Mouse (Mus musculus): ENCODE results near the gene Gadd45gip1. TPM values are rescaled to one million over a fixed set of nuclear protein-coding genes. Genes with fewer than 3 reads are reported as not detected.

The Gadd45gip1 gene
- polyA plus RNA-seq, 1 experiment from 2014 or later: 36.3 TPM

DNA sequence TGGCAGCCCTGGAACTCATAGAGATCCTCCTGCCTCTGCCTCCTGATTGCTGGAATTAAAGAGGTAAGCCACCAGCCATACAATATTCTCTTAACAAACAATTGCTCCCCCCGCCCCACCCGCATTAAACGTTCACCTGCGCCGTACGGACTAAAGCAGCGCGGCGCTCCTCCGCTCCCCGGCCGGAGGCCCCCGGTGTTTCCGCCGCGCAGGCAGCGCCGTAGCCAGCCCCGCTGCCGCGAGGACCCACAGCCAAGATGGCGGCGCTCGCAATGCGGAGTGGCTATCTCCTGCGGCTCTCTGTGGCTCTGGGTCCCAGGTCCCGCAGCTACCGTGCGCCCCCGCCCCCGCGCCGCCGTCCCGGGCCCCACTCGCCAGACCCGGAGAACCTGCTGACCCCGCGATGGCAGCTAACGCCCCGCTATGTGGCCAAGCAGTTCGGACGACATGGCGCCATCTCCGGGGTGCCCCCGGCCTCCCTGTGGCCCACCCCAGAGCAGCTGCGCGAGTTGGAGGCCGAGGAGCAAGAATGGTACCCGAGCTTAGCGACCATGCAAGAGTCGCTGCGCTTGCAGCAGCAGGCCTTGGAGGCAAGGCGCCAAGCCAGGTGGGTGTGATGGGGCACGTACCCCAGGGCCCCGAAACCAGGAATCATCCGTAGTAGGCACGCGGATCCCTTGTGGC is 854 bp downstream of the Gadd45gip1 start:
- peaks cover 32% of the 10 kb centered on the region for H3K36me3 ChIP-seq (ENCODE audit: control insufficient read depth, insufficient read depth)
- H3K27ac ChIP-seq (ENCODE audit: low read depth, low read length): peak overlapping the region; percentile 71
- no peaks in the 10 kb centered on the region for H3K4me1 ChIP-seq (replicated peaks; ENCODE audit: control insufficient read depth, insufficient read depth, low read length)
- no peaks in the 10 kb centered on the region for H3K9me3 ChIP-seq (ENCODE audit: control insufficient read depth)
- no peaks in the 10 kb centered on the region for H3K27me3 ChIP-seq (replicated peaks; ENCODE audit: control insufficient read depth, insufficient read depth, low read length)
- WGBS: 1% methylated on average over 57 of the region's 59 CpGs
- H3K9ac ChIP-seq (ENCODE audit: low read depth, low read length): peak overlapping the region; percentile 83
- H3K4me2 ChIP-seq (replicated peaks; ENCODE audit: low read depth): peak overlapping the region; percentile 87
- ATAC-seq: peak; percentile 76
- peak overlapping the region; percentile 93 for H3K4me3 ChIP-seq (ENCODE audit: low read depth, low read length)
- TF ChIP-seq CTCF (IDR thresholded peaks at IDR 0.05; ENCODE audit: low read depth): no peak

DNA sequence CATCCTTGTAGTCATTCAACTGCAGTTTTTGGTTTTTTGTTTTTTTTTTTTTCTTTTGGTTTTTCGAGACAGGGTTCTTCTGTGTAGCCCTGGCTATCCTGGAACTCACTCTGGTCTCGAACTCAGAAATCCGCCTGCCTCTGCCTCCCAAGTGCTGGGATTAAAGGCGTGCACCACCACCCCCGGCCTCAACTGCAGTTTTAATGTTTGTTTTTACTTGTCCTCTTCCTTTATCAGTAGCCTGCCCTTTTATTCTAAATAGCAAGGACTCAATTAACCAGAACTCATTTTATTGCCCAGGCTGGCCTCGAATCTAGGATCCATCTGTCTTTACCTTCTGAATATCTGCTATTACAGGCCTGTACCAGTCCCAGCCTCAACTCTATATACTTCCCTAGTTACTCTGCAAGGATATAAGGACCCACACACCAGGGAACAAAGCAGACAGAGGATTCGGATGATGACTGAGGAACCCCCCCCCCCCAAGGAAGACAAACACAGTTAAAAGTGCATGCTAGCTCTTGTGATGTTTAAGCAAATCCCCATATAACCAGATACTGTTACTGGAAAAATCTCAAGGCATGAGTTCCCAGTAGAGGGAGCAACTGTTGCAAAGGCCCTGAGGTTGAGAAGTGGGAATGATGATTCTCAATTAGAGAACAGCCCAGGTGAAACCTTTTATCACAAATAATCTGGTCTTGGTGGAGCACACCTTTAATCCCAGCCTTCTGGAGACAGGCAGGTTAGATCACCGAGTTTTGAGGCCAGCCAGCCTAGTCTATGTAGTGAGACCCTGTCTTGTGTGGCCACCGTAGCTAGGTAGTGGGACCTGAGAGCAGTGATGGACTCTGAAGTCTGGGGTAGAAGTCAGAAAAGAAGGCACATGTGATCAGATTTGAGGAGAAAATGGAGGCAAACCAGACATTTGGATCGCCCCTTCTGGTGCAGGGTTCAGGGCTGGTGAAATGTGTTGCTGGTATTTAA is 1.7 kb downstream of the Gadd45gip1 start:
- H3K4me3 ChIP-seq (ENCODE audit: low read depth, low read length): peak overlapping the region; percentile 93
- peaks cover 41% of the 10 kb centered on the region for H3K36me3 ChIP-seq (ENCODE audit: control insufficient read depth, insufficient read depth)
- peak overlapping the region; percentile 87 for H3K4me2 ChIP-seq (replicated peaks; ENCODE audit: low read depth)
- no peaks in the 10 kb centered on the region for H3K9me3 ChIP-seq (ENCODE audit: control insufficient read depth)
- no peaks in the 10 kb centered on the region for H3K4me1 ChIP-seq (replicated peaks; ENCODE audit: control insufficient read depth, insufficient read depth, low read length)
- no peak overlapping the region; the same call in 1 of the 2 replicates for H3K27ac ChIP-seq (ENCODE audit: low read depth, low read length)
- peak overlapping the region; percentile 83 for H3K9ac ChIP-seq (ENCODE audit: low read depth, low read length)
- WGBS: 40% methylated on average over 10 of the region's 10 CpGs
- no peak for ATAC-seq
- TF ChIP-seq CTCF (IDR thresholded peaks at IDR 0.05; ENCODE audit: low read depth): peak; percentile 49
- no peaks in the 10 kb centered on the region for H3K27me3 ChIP-seq (replicated peaks; ENCODE audit: control insufficient read depth, insufficient read depth, low read length)

DNA sequence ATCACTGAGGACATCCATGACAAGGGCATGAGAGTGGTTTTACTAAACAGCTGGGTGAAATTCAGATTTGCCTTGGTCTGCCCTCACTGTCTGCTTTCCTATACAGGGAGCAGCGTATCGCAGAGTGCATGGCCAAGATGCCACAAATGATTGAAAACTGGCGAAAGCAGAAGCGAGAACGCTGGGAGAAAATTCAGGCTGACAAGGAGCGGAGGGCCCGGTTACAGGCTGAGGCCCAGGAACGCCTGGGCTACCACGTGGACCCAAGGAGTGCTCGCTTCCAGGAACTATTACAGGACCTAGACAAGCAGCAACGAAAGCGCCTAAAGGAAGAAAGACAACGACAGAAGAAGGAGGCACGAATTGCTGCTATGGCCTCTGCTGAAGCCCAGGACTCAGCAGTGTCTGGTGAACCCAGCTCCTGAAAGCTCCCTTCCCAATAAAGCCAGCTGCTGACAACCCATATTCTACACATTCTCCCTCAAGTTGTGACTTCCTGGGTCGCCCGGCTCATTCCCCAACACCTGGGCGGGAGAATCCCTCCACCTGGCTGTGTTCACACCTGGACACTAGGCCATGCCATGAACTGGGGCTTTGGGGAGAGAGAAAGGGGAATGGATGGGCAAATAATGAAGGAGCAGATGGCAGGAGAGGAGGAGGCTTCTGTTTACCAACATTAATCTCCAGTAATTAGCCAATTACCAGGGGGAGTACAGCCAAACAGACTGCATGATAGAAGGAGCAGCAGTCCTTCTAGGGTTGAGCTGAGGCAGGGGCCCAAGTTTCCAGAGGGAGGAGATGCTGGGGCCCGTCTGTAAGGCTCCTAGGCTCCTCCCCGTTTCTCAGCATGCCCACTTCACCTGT is 2.9 kb downstream of the Gadd45gip1 start:
- no peak overlapping the region for H3K4me2 ChIP-seq (replicated peaks; ENCODE audit: low read depth)
- no peak for ATAC-seq
- no peak for TF ChIP-seq CTCF (IDR thresholded peaks at IDR 0.05; ENCODE audit: low read depth)
- WGBS: 80% methylated on average over 19 of the region's 19 CpGs
- no peak overlapping the region for H3K4me3 ChIP-seq (ENCODE audit: low read depth, low read length)
- H3K9me3 ChIP-seq (ENCODE audit: control insufficient read depth): no peaks in the 10 kb centered on the region
- no peaks in the 10 kb centered on the region for H3K27me3 ChIP-seq (replicated peaks; ENCODE audit: control insufficient read depth, insufficient read depth, low read length)
- H3K36me3 ChIP-seq (ENCODE audit: control insufficient read depth, insufficient read depth): peaks cover 47% of the 10 kb centered on the region
- no peak overlapping the region for H3K27ac ChIP-seq (ENCODE audit: low read depth, low read length)
- H3K4me1 ChIP-seq (replicated peaks; ENCODE audit: control insufficient read depth, insufficient read depth, low read length): no peaks in the 10 kb centered on the region
- H3K9ac ChIP-seq (ENCODE audit: low read depth, low read length): no peak overlapping the region; the same call in 1 of the 2 replicates

DNA sequence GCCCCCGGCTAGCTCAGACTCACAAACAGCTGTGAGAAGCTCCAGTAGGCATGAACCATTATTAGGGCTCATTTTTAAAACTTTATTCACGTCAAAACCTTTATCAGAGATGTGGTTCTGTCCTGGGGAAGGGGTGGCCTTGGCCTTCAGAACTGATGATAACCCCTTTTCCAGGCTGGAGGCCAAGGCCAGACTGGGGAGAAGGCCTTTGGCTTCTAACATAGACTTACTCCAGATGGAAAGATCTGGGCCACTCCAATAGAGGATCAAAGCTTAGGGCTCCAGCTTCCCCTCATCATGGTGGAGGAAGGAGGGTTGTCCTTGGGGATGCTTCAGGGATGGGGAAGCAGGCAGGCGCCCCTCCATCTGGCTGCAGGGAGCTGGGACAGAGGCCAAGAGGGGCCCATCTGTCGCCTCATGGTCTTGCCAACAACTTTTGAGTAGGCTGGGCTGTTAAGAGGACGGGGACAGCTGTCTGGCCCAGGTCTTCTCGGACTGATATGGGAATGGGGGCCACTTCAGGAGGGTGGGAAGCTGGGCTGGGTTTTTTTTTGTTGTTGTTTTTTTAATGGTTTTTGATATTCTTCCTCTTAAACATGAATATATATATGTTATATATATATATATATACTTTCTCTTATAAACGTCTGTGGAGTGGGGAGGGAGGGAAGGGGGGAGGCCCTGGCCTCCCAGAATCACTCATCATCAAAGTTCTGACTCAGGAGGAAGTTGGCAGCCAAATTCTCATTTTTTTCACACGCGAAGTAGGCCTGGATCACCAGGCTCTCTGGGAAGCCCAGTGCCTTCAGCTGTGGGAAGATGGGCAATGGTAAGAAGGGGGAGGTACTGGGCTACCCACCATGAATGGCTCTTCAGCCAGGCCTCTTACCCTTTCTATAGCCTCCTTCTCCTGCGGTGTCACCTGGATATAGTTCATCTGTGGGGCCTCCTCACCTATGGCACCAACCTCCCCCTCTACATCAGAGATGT is 3.8 kb downstream of the Gadd45gip1 start:
- H3K4me3 ChIP-seq (ENCODE audit: low read depth, low read length): no peak overlapping the region
- ATAC-seq: no peak
- no peaks in the 10 kb centered on the region for H3K4me1 ChIP-seq (replicated peaks; ENCODE audit: control insufficient read depth, insufficient read depth, low read length)
- peaks cover 47% of the 10 kb centered on the region for H3K36me3 ChIP-seq (ENCODE audit: control insufficient read depth, insufficient read depth)
- no peak overlapping the region for H3K9ac ChIP-seq (ENCODE audit: low read depth, low read length)
- WGBS: 55% methylated on average over 10 of the region's 10 CpGs
- H3K4me2 ChIP-seq (replicated peaks; ENCODE audit: low read depth): no peak overlapping the region
- H3K27ac ChIP-seq (ENCODE audit: low read depth, low read length): no peak overlapping the region
- no peaks in the 10 kb centered on the region for H3K9me3 ChIP-seq (ENCODE audit: control insufficient read depth)
- no peaks in the 10 kb centered on the region for H3K27me3 ChIP-seq (replicated peaks; ENCODE audit: control insufficient read depth, insufficient read depth, low read length)
- no peak for TF ChIP-seq CTCF (IDR thresholded peaks at IDR 0.05; ENCODE audit: low read depth)
